Mouse (Mus musculus): ENCODE measurements around the gene Paox. TPM values are rescaled to one million over a fixed set of nuclear protein-coding genes. Genes with fewer than 3 reads are reported as not detected.
A peak's percentile ranks its signal among the peaks of the same experiment; 100 is the strongest.

Gene Paox
- polyA plus RNA-seq, 1 experiment from 2014 or later: 11.1 TPM

GRCm38 (mm10) chr7:140153383-140153782, 37.8 kb downstream of the Paox start:
- ATAC-seq (ENCODE audit: low FRiP score): peak; percentile 9; the same call in 1 of the 2 replicates
- Histone ChIP-seq H3K36me3 (replicated peaks) (0 out of 2 replicates have a peak, but pooled peaks cover 4% of the 10 kb centered on the region), H3K27ac (no peak overlapping the region), H3K27me3 (peaks cover 47% of the 10 kb centered on the region), H3K4me3 (replicated peaks) (peak overlapping the region; percentile 25; the same call in 1 of the 2 replicates), H3K4me2 (peak overlapping the region; percentile 55), H3K4me1 (peaks cover 20% of the 10 kb centered on the region), H3K9ac (peak overlapping the region; percentile 26; the same call in 1 of the 2 replicates), H3K9me3 (no peaks in the 10 kb centered on the region)
- WGBS: 8% methylated on average over 28 of the region's 28 CpGs

GRCm38 (mm10) chr7:140153829-140154217, 38.2 kb downstream of the Paox start:
- H3K4me2 ChIP-seq: peak overlapping the region; percentile 55
- peaks cover 20% of the 10 kb centered on the region for H3K4me1 ChIP-seq
- no peak overlapping the region for H3K27ac ChIP-seq
- H3K9ac ChIP-seq: peak overlapping the region; percentile 26; the same call in 1 of the 2 replicates
- 20% methylated on average over 4 of the region's 4 CpGs for WGBS
- H3K4me3 ChIP-seq (replicated peaks): peak overlapping the region; percentile 37; the same call in 1 of the 2 replicates
- H3K36me3 ChIP-seq (replicated peaks): 0 out of 2 replicates have a peak, but pooled peaks cover 4% of the 10 kb centered on the region
- H3K9me3 ChIP-seq: no peaks in the 10 kb centered on the region
- ATAC-seq (ENCODE audit: low FRiP score): peak; percentile 42; the same call in 1 of the 2 replicates
- peaks cover 50% of the 10 kb centered on the region for H3K27me3 ChIP-seq

- no peaks in the 10 kb centered on the region for H3K9me3 ChIP-seq
- 0 out of 2 replicates have a peak, but pooled peaks cover 4% of the 10 kb centered on the region for H3K36me3 ChIP-seq (replicated peaks)
- 4% methylated on average over 28 of the region's 28 CpGs for WGBS
- peak within 1 kb of the TSS; percentile 55 for H3K4me2 ChIP-seq
- H3K27ac ChIP-seq: no peak within 1 kb of the TSS
- H3K4me3 ChIP-seq (replicated peaks): peak within 1 kb of the TSS; percentile 37
- peak within 1 kb of the TSS; percentile 53 for H3K9ac ChIP-seq
- peak; percentile 61 for ATAC-seq (ENCODE audit: low FRiP score)
- peaks cover 20% of the 10 kb centered on the region for H3K4me1 ChIP-seq
- peaks cover 53% of the 10 kb centered on the region for H3K27me3 ChIP-seq
Measured at GRCm38 (mm10) chr7:140154218-140154927, 38.8 kb downstream of the Paox start, which contains the start of gene Sprn. Gene Sprn, minus strand, starts transcription at chr7:140154877.

- H3K27me3 ChIP-seq: peaks cover 19% of the 10 kb centered on the region; the same call in 1 of the 2 replicates
- H3K27ac ChIP-seq: no peak overlapping the region
- no peak overlapping the region for H3K4me3 ChIP-seq (replicated peaks)
- no peaks in the 10 kb centered on the region for H3K9me3 ChIP-seq
- no peak overlapping the region for H3K9ac ChIP-seq
- 86% methylated on average over 3 of the region's 3 CpGs for WGBS
- no peak for ATAC-seq (ENCODE audit: low FRiP score)
- no peak overlapping the region for H3K4me2 ChIP-seq
- no peaks in the 10 kb centered on the region for H3K36me3 ChIP-seq (replicated peaks)
- no peaks in the 10 kb centered on the region for H3K4me1 ChIP-seq
Measured at GRCm38 (mm10) chr7:140160363-140160762, 44.8 kb downstream of the Paox start.

DNA sequence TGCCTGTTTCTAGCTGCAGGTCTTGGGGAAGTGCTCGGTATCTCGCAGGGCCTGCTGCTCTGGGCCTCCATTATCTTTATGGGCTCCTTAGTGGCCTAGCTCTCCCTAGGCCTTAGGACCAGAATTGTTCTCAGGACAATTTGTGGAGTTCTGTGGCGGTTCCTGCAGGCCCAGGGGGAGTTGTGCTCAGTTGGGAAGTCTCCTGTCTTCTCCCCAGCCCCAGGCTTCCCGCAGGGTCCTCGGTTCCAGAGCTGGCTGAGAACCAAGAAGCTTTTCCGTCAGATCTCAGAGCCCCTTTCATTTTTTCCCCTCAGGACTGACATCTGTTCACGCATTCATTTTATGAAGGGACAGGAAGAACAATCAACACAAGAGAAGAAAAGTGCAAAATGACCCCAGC, 49.1 kb downstream of the Paox start, which contains the start of gene Olfr522:
Olfr522 (minus strand) TSS at position 101 of the 400 bp plus-strand sequence.
- no peaks in the 10 kb centered on the region for H3K9me3 ChIP-seq
- ATAC-seq (ENCODE audit: low FRiP score): no peak
- H3K36me3 ChIP-seq (replicated peaks): no peaks in the 10 kb centered on the region
- WGBS: 78% methylated on average over 7 of the region's 7 CpGs
- no peaks in the 10 kb centered on the region for H3K27me3 ChIP-seq
- no peaks in the 10 kb centered on the region for H3K4me1 ChIP-seq
- H3K4me2 ChIP-seq: no peak within 1 kb of the TSS
- H3K27ac ChIP-seq: no peak within 1 kb of the TSS
- H3K4me3 ChIP-seq (replicated peaks): no peak within 1 kb of the TSS
- H3K9ac ChIP-seq: no peak within 1 kb of the TSS

- Histone ChIP-seq H3K27ac (no peak overlapping the region), H3K4me2 (no peak overlapping the region), H3K4me3 (replicated peaks) (no peak overlapping the region), H3K27me3 (no peaks in the 10 kb centered on the region), H3K36me3 (replicated peaks) (no peaks in the 10 kb centered on the region), H3K4me1 (no peaks in the 10 kb centered on the region), H3K9me3 (no peaks in the 10 kb centered on the region), H3K9ac (no peak overlapping the region)
- WGBS: 82% methylated on average over 1 of the region's 1 CpGs
- ATAC-seq (ENCODE audit: low FRiP score): no peak
Measured at GRCm38 (mm10) chr7:140167950-140168349, 52.4 kb downstream of the Paox start.

- WGBS: 86% methylated on average over 4 of the region's 4 CpGs
- no peak overlapping the region for H3K27ac ChIP-seq
- H3K4me3 ChIP-seq (replicated peaks): no peak overlapping the region
- no peaks in the 10 kb centered on the region for H3K36me3 ChIP-seq (replicated peaks)
- H3K4me1 ChIP-seq: no peaks in the 10 kb centered on the region
- H3K4me2 ChIP-seq: no peak overlapping the region
- H3K9ac ChIP-seq: no peak overlapping the region
- no peaks in the 10 kb centered on the region for H3K9me3 ChIP-seq
- no peak for ATAC-seq (ENCODE audit: low FRiP score)
- no peaks in the 10 kb centered on the region for H3K27me3 ChIP-seq
Measured at GRCm38 (mm10) chr7:140169386-140169785, 53.8 kb downstream of the Paox start.

DNA sequence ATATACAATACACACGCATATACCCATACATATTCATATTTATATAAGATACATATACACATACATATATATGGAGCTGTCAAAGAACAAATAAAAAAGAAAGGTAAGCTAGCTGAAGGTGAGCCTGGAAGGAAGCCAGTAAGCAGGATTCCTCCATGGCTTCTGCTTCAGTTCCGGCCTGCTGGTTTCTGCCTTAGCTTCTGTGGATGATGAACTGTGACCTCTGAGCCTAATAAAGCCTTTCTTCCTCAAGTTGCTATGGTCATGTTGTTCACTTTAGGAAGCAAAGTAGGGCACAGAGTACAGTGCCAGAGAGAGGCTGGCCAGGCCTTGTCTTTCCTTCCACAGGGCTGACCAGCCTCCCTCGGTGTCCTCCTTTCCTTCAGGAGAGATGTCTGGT, 55.3 kb downstream of the Paox start:
- Histone ChIP-seq H3K27me3 (no peaks in the 10 kb centered on the region), H3K9me3 (no peaks in the 10 kb centered on the region), H3K27ac (no peak overlapping the region), H3K4me1 (no peaks in the 10 kb centered on the region), H3K4me3 (replicated peaks) (no peak overlapping the region), H3K36me3 (replicated peaks) (no peaks in the 10 kb centered on the region), H3K9ac (no peak overlapping the region), H3K4me2 (no peak overlapping the region)
- ATAC-seq (ENCODE audit: low FRiP score): no peak
- 94% methylated on average over 3 of the region's 3 CpGs for WGBS

GRCm38 (mm10) chr7:140172936-140173335, 57.3 kb downstream of the Paox start, which contains the start of gene Olfr523:
Gene Olfr523, plus strand, starts transcription at chr7:140173217.
- Histone ChIP-seq H3K4me2 (no peak within 1 kb of the TSS), H3K9me3 (no peaks in the 10 kb centered on the region), H3K27ac (no peak within 1 kb of the TSS), H3K9ac (no peak within 1 kb of the TSS), H3K4me1 (no peaks in the 10 kb centered on the region), H3K4me3 (replicated peaks) (no peak within 1 kb of the TSS), H3K36me3 (replicated peaks) (no peaks in the 10 kb centered on the region), H3K27me3 (no peaks in the 10 kb centered on the region)
- WGBS: 58% methylated on average over 1 of the region's 1 CpGs
- ATAC-seq (ENCODE audit: low FRiP score): no peak

DNA sequence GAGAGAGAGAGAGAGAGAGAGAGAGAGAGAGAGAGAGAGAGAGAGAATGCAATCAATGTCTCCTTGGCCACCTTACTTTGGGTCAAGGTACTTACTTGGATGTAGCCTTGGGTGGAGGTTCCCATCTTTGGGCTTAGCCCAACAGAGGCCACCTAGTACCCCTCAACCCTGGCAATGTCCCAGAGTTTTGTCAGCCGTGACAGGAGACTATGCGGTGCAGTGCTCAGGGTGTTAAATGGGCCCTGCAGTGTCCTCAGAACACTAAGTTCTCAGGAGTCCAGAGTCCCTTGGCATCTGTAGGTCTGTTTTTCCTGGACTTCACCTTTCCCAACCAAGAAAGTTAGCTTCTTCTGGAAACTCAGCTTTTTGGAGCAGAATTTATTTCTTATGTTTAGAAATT, 63.6 kb downstream of the Paox start:
- H3K9ac ChIP-seq: no peak overlapping the region
- no peak overlapping the region for H3K27ac ChIP-seq
- no peaks in the 10 kb centered on the region for H3K4me1 ChIP-seq
- H3K27me3 ChIP-seq: no peaks in the 10 kb centered on the region
- no peaks in the 10 kb centered on the region for H3K9me3 ChIP-seq
- ATAC-seq (ENCODE audit: low FRiP score): no peak
- no peaks in the 10 kb centered on the region for H3K36me3 ChIP-seq (replicated peaks)
- 88% methylated on average over 2 of the region's 2 CpGs for WGBS
- no peak overlapping the region for H3K4me3 ChIP-seq (replicated peaks)
- no peak overlapping the region for H3K4me2 ChIP-seq

- H3K36me3 ChIP-seq (replicated peaks): no peaks in the 10 kb centered on the region
- no peak for ATAC-seq (ENCODE audit: low FRiP score)
- no peak overlapping the region for H3K4me3 ChIP-seq (replicated peaks)
- H3K27ac ChIP-seq: no peak overlapping the region
- no peaks in the 10 kb centered on the region for H3K4me1 ChIP-seq
- no peak overlapping the region for H3K9ac ChIP-seq
- 89% methylated on average over 2 of the region's 2 CpGs for WGBS
- H3K27me3 ChIP-seq: no peaks in the 10 kb centered on the region
- no peaks in the 10 kb centered on the region for H3K9me3 ChIP-seq
- no peak overlapping the region for H3K4me2 ChIP-seq
Measured at GRCm38 (mm10) chr7:140180692-140181091, 65.1 kb downstream of the Paox start.

GRCm38 (mm10) chr7:140184206-140184605, 68.6 kb downstream of the Paox start:
- Histone ChIP-seq H3K27me3 (no peaks in the 10 kb centered on the region), H3K9me3 (no peaks in the 10 kb centered on the region), H3K36me3 (replicated peaks) (no peaks in the 10 kb centered on the region), H3K27ac (no peak overlapping the region), H3K4me2 (no peak overlapping the region), H3K9ac (no peak overlapping the region), H3K4me1 (no peaks in the 10 kb centered on the region), H3K4me3 (replicated peaks) (no peak overlapping the region)
- no peak for ATAC-seq (ENCODE audit: low FRiP score)
- 85% methylated on average over 4 of the region's 4 CpGs for WGBS

All from forebrain, embryonic 12.5 days (tissue).